Mouse (Mus musculus) midbrain, embryonic 14.5 days (tissue): ENCODE results near the gene Sult1b1. TPM values are rescaled to one million over a fixed set of nuclear protein-coding genes. Genes with fewer than 3 reads are reported as not detected.
"Not testable (repeated sequence)": the region's sequence is repeated elsewhere in the genome, so short reads cannot be mapped to it uniquely, and the experiment has no call there.

Experiments used
- ATAC-seq: fragments of 200-750 bp; cut with Nextera tagmentation; 2 replicates; pipeline ENCODE4 v1.8.0; 2017; ENCODE audit warnings: moderate number of reproducible peaks, moderate library complexity; ENCODE audit not compliant: low FRiP score, low TSS enrichment
- DNase-seq: peaks from one replicate; pipeline ENCODE4 v3.0.0-alpha.2; 2015
- H3K27ac ChIP-seq: fragments of 300-500 bp; sonication (generic); replicated peaks from 2 replicates; pipeline ENCODE4 v1.5.1; 2014; ENCODE audit warnings: mild to moderate bottlenecking, low read depth, low read length, moderate library complexity
- H3K27me3 ChIP-seq: fragments of 300-500 bp; sonication (generic); 2 replicates; pipeline ENCODE4 v1.6.1; 2014; ENCODE audit warnings: low read length, control low read depth, mixed read lengths; ENCODE audit not compliant: control insufficient read depth, insufficient read depth
- H3K36me3 ChIP-seq: fragments of 300-500 bp; sonication (generic); 2 replicates; pipeline ENCODE4 v1.6.1; 2014; ENCODE audit warnings: low read length, control low read depth; ENCODE audit not compliant: control insufficient read depth, insufficient read depth
- H3K4me1 ChIP-seq: fragments of 300-500 bp; sonication (generic); 2 replicates; pipeline ENCODE4 v1.6.1; 2014; ENCODE audit warnings: mild to moderate bottlenecking, antibody characterized with exemption, low read length, control low read depth; ENCODE audit not compliant: control insufficient read depth, insufficient read depth
- H3K4me2 ChIP-seq: fragments of 300-500 bp; sonication (generic); 2 replicates; pipeline ENCODE4 v1.6.1; 2014; ENCODE audit warnings: mild to moderate bottlenecking, low read length, moderate library complexity
- H3K4me3 ChIP-seq: fragments of 300-500 bp; sonication (generic); replicated peaks from 2 replicates; pipeline ENCODE4 v1.5.1; 2014; ENCODE audit warnings: low read depth, low read length
- H3K9ac ChIP-seq: fragments of 300-500 bp; sonication (generic); replicated peaks from 2 replicates; pipeline ENCODE4 v1.6.1; 2014; ENCODE audit warnings: mild to moderate bottlenecking, low read length, moderate library complexity
- H3K9me3 ChIP-seq: fragments of 300-500 bp; sonication (generic); 2 replicates; pipeline ENCODE4 v1.6.1; 2016; ENCODE audit warnings: low read length, control low read depth, mixed read lengths; ENCODE audit not compliant: control insufficient read depth
- WGBS: fragments of 180-500 bp; shearing (Covaris S2); extraction: QIAGEN DNeasy Blood & Tissue Kit; methylation state at CpG from one replicate; pipeline ENCODE4 v1.1.7; 2014; 5-methylcytosine and 5-hydroxymethylcytosine counted together
- polyA plus RNA-seq: library from polyadenylated mRNA; unstranded; fragments of >200 nt; fragmentation: Nextera tagmentation; extraction: Ambion mirVana; gene quantifications from 2 replicates; pipeline ENCODE4 v1.2.1, GENCODE M21; 2014

The Sult1b1 gene
- polyA plus RNA-seq, 1 experiment from 2014 or later: not detected

DNA sequence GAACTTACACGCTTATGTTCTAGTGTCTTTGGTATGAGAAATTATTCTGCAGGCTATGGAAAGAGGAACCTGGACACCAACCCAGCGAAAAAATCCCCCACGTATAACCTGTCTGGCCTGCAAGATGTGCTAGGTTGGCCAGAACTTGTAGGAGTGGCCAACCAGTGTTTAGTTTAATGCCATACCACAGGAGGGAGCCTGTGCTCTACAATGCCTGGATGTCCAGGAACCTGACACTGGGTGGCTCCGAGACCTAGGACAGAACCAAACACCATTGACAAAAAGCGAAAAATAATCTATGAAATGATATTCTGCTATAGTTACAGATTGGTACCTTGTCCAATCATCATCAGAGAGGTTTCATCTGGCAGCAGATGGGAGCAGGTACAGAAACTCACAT, 22.1 kb upstream of the Sult1b1 start:
- H3K27ac ChIP-seq: no peak overlapping the region
- DNase-seq (no peak), ATAC-seq (no peak)
- H3K9me3 ChIP-seq: no peaks in the 10 kb centered on the region
- no peak overlapping the region for H3K4me2 ChIP-seq
- H3K27me3 ChIP-seq: no peaks in the 10 kb centered on the region
- H3K36me3 ChIP-seq: no peaks in the 10 kb centered on the region
- no peak overlapping the region for H3K9ac ChIP-seq
- no peak overlapping the region for H3K4me3 ChIP-seq
- no peaks in the 10 kb centered on the region for H3K4me1 ChIP-seq
- WGBS: 78% methylated on average over 5 of the region's 5 CpGs

GRCm38 (mm10) chr5:87550935-87551334, 12.9 kb upstream of the Sult1b1 start:
- 33% methylated on average over 1 of the region's 1 CpGs for WGBS
- H3K27me3 ChIP-seq: no peaks in the 10 kb centered on the region
- H3K4me1 ChIP-seq: no peaks in the 10 kb centered on the region
- ATAC-seq (no peak), DNase-seq (no peak)
- no peak overlapping the region for H3K4me3 ChIP-seq
- H3K4me2 ChIP-seq: no peak overlapping the region
- H3K36me3 ChIP-seq: no peaks in the 10 kb centered on the region
- H3K9me3 ChIP-seq: no peaks in the 10 kb centered on the region
- H3K9ac ChIP-seq: no peak overlapping the region
- H3K27ac ChIP-seq: no peak overlapping the region

- H3K4me2 ChIP-seq: no peak overlapping the region
- H3K27me3 ChIP-seq: no peaks in the 10 kb centered on the region
- ATAC-seq (no peak), DNase-seq (no peak)
- no peaks in the 10 kb centered on the region for H3K9me3 ChIP-seq
- no peaks in the 10 kb centered on the region for H3K4me1 ChIP-seq
- no peak overlapping the region for H3K4me3 ChIP-seq
- WGBS: 29% methylated on average over 4 of the region's 4 CpGs
- no peaks in the 10 kb centered on the region for H3K36me3 ChIP-seq
- H3K9ac ChIP-seq: no peak overlapping the region
- no peak overlapping the region for H3K27ac ChIP-seq
These were observed 1.9 kb downstream of the Sult1b1 start for GRCm38 (mm10) chr5:87535994-87536644.

- Histone ChIP-seq H3K9me3 (no peaks in the 10 kb centered on the region), H3K27me3 (no peaks in the 10 kb centered on the region), H3K4me2 (no peak overlapping the region), H3K4me3 (no peak overlapping the region), H3K4me1 (no peaks in the 10 kb centered on the region), H3K27ac (no peak overlapping the region), H3K9ac (no peak overlapping the region), H3K36me3 (no peaks in the 10 kb centered on the region)
- DNase-seq (no peak), ATAC-seq (no peak)
- 80% methylated on average over 2 of the region's 2 CpGs for WGBS
These were observed 5.7 kb downstream of the Sult1b1 start for GRCm38 (mm10) chr5:87532288-87532687.

- not testable (repeated sequence) for H3K36me3 ChIP-seq, ATAC-seq, H3K4me2 ChIP-seq, H3K9ac ChIP-seq, H3K4me3 ChIP-seq, H3K27me3 ChIP-seq, H3K9me3 ChIP-seq, DNase-seq, H3K4me1 ChIP-seq, H3K27ac ChIP-seq
- 95% methylated on average over 2 of the region's 2 CpGs for WGBS
These were observed 14.4 kb downstream of the Sult1b1 start for GRCm38 (mm10) chr5:87523561-87523960.

GRCm38 (mm10) chr5:87505776-87506458, 32.1 kb downstream of the Sult1b1 start:
- WGBS: 53% methylated on average over 4 of the region's 4 CpGs
- no peak overlapping the region for H3K4me3 ChIP-seq
- ATAC-seq (no peak), DNase-seq (no peak)
- H3K9me3 ChIP-seq: no peaks in the 10 kb centered on the region
- no peak overlapping the region for H3K4me2 ChIP-seq
- H3K9ac ChIP-seq: no peak overlapping the region
- H3K4me1 ChIP-seq: no peaks in the 10 kb centered on the region
- H3K36me3 ChIP-seq: no peaks in the 10 kb centered on the region
- H3K27me3 ChIP-seq: no peaks in the 10 kb centered on the region
- H3K27ac ChIP-seq: no peak overlapping the region

DNA sequence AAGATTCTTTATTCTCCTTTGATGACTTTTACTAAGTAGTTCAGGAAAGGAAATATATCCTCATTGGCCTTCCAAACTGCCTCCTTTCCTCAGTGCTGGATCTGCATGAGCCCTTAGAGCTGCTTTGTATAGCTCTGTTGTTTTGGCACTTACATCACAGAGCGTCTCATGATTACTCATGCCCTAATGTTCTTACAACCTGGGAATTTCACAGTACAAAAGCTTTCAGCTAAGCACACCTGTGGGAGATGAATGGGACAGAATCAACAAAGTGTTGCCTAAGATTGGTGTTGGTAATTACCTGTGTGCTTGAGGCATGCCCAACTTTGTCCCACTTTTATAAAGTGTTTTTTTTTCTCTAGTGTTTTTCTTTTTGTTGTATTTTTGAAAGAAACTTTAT, 35.3 kb downstream of the Sult1b1 start:
- Histone ChIP-seq H3K4me2 (no peak overlapping the region), H3K27ac (no peak overlapping the region), H3K36me3 (no peaks in the 10 kb centered on the region), H3K9me3 (no peaks in the 10 kb centered on the region), H3K4me3 (no peak overlapping the region), H3K27me3 (no peaks in the 10 kb centered on the region), H3K4me1 (no peaks in the 10 kb centered on the region), H3K9ac (no peak overlapping the region)
- 61% methylated on average over 1 of the region's 1 CpGs for WGBS
- DNase-seq (no peak), ATAC-seq (no peak)

- ATAC-seq: no peak
- no peak for DNase-seq
These were observed 38.7 kb downstream of the Sult1b1 start for GRCm38 (mm10) chr5:87499341-87499740.

GRCm38 (mm10) chr5:87498936-87499335, 39.1 kb downstream of the Sult1b1 start:
- no peak overlapping the region for H3K27ac ChIP-seq
- DNase-seq (no peak), ATAC-seq (no peak)
- no peak overlapping the region for H3K4me3 ChIP-seq
- no peak overlapping the region for H3K9ac ChIP-seq
- no peak overlapping the region for H3K4me2 ChIP-seq
- no peaks in the 10 kb centered on the region for H3K27me3 ChIP-seq
- no peaks in the 10 kb centered on the region for H3K4me1 ChIP-seq
- no peaks in the 10 kb centered on the region for H3K36me3 ChIP-seq
- no peaks in the 10 kb centered on the region for H3K9me3 ChIP-seq

More at GRCm38 (mm10) chr5:87499341-87499740, 38.7 kb downstream of the Sult1b1 start:
- H3K4me1 ChIP-seq: no peaks in the 10 kb centered on the region
- no peak overlapping the region for H3K27ac ChIP-seq
- H3K9ac ChIP-seq: no peak overlapping the region
- no peaks in the 10 kb centered on the region for H3K27me3 ChIP-seq
- H3K4me2 ChIP-seq: no peak overlapping the region
- H3K9me3 ChIP-seq: no peaks in the 10 kb centered on the region
- H3K4me3 ChIP-seq: no peak overlapping the region
- no peaks in the 10 kb centered on the region for H3K36me3 ChIP-seq
